ENCODE assay signal across 20 mouse cellular contexts in genomic region chr8:106535448-106535847, GRCm38 (mm10). TPM values are rescaled to one million over a fixed set of nuclear protein-coding genes. Genes with fewer than 3 reads are reported as not detected.
A peak's percentile ranks its signal among the peaks of the same experiment; 100 is the strongest.
DNase-seq lines count a peak whose midpoint lies in the region; ATAC-seq and TF ChIP-seq lines count a peak whose summit lies in the region.
"Had no signal": no experiment of that assay in that cellular context is flagged by ENCODE, and none has a peak within 500 bp of the region (broad histone marks: within the 10 kb centered on the region; RNA-seq: fewer than 3 reads in every experiment).

No protein-coding gene starts in this region.

- H3K4me3 ChIP-seq in intestine, postnatal 0 days (ENCODE audit: low read depth, low read length): no peak overlapping the region
- H3K4me3 ChIP-seq in intestine, embryonic 16.5 days (ENCODE audit: low read length): no peak overlapping the region
- no peak overlapping the region for H3K4me3 ChIP-seq in midbrain, postnatal 0 days (ENCODE audit: low read depth, low read length)
- H3K4me3 ChIP-seq in midbrain, embryonic 14.5 days (replicated peaks; ENCODE audit: low read depth, low read length): no peak overlapping the region
- H3K4me3 ChIP-seq in stomach, postnatal 0 days (ENCODE audit: low read depth, low read length): no peak overlapping the region
- no peak overlapping the region for H3K4me3 ChIP-seq in neural tube, embryonic 15.5 days (replicated peaks)
- H3K4me3 ChIP-seq: embryonic facial prominence, embryonic 13.5 days; forebrain, embryonic 13.5 days; limb, embryonic 12.5 days; midbrain, embryonic 12.5 days had no signal

- WGBS in intestine, postnatal 0 days: 73% methylated on average over 4 of the region's 4 CpGs
- WGBS in intestine, embryonic 16.5 days: 70% methylated on average over 4 of the region's 4 CpGs
- WGBS in midbrain, postnatal 0 days: 75% methylated on average over 4 of the region's 4 CpGs
- 71% methylated on average over 4 of the region's 4 CpGs for WGBS in midbrain, embryonic 14.5 days
- 69% methylated on average over 4 of the region's 4 CpGs for WGBS in stomach, postnatal 0 days
- 80% methylated on average over 4 of the region's 4 CpGs for WGBS in neural tube, embryonic 15.5 days

- no peaks in the 10 kb centered on the region for H3K36me3 ChIP-seq in intestine, postnatal 0 days (ENCODE audit: control insufficient read depth, insufficient read depth)
- H3K36me3 ChIP-seq in intestine, embryonic 16.5 days (ENCODE audit: control insufficient read depth, insufficient read depth, low read length): no peaks in the 10 kb centered on the region
- no peaks in the 10 kb centered on the region for H3K36me3 ChIP-seq in midbrain, postnatal 0 days (ENCODE audit: insufficient read depth, low read length)
- H3K36me3 ChIP-seq in midbrain, embryonic 14.5 days (ENCODE audit: control insufficient read depth, insufficient read depth, low read length): no peaks in the 10 kb centered on the region
- peaks cover 6% of the 10 kb centered on the region; the same call in 1 of the 2 replicates for H3K36me3 ChIP-seq in stomach, postnatal 0 days (ENCODE audit: control insufficient read depth, insufficient read depth, low read length)
- no peaks in the 10 kb centered on the region for H3K36me3 ChIP-seq in neural tube, embryonic 15.5 days
- H3K36me3 ChIP-seq: midbrain, embryonic 12.5 days had no signal

- no peak for TF ChIP-seq EP300 in stomach, postnatal 0 days (optimal IDR thresholded peaks at IDR 0.05)

- no peaks in the 10 kb centered on the region for H3K9me3 ChIP-seq in intestine, postnatal 0 days (ENCODE audit: control insufficient read depth)
- peaks cover 2% of the 10 kb centered on the region for H3K9me3 ChIP-seq in intestine, embryonic 16.5 days (ENCODE audit: control insufficient read depth, low read length)
- H3K9me3 ChIP-seq in midbrain, postnatal 0 days (ENCODE audit: low read length): no peaks in the 10 kb centered on the region
- no peaks in the 10 kb centered on the region for H3K9me3 ChIP-seq in midbrain, embryonic 14.5 days (ENCODE audit: control insufficient read depth, low read length)
- H3K9me3 ChIP-seq in stomach, postnatal 0 days (ENCODE audit: control insufficient read depth, low read length): no peaks in the 10 kb centered on the region
- H3K9me3 ChIP-seq in neural tube, embryonic 15.5 days (replicated peaks): no peaks in the 10 kb centered on the region
- H3K9me3 ChIP-seq: embryonic facial prominence, embryonic 13.5 days; forebrain, embryonic 13.5 days; midbrain, embryonic 12.5 days had no signal

- H3K9ac ChIP-seq in intestine, postnatal 0 days (ENCODE audit: low read depth, low read length): no peak overlapping the region
- H3K9ac ChIP-seq in intestine, embryonic 16.5 days (ENCODE audit: low read depth, low read length): no peak overlapping the region
- no peak overlapping the region for H3K9ac ChIP-seq in midbrain, postnatal 0 days (replicated peaks; ENCODE audit: low read length, poor library complexity, severe bottlenecking)
- H3K9ac ChIP-seq in midbrain, embryonic 14.5 days (replicated peaks; ENCODE audit: low read length): no peak overlapping the region
- H3K9ac ChIP-seq in stomach, postnatal 0 days (ENCODE audit: low read length): no peak overlapping the region
- H3K9ac ChIP-seq in neural tube, embryonic 15.5 days (replicated peaks): no peak overlapping the region
- H3K9ac ChIP-seq: embryonic facial prominence, embryonic 13.5 days; forebrain, embryonic 13.5 days; limb, embryonic 12.5 days; midbrain, embryonic 12.5 days had no signal

- peak; percentile 70 for TF ChIP-seq CTCF in intestine, postnatal 0 days (IDR thresholded peaks at IDR 0.05; ENCODE audit: low read depth)
- peak; percentile 36 for TF ChIP-seq CTCF in midbrain, postnatal 0 days (IDR thresholded peaks at IDR 0.05)
- TF ChIP-seq CTCF in brain, embryonic 14.5 days (IDR thresholded peaks at IDR 0.05; ENCODE audit: borderline replicate concordance, extremely low read depth, insufficient read depth, insufficient read length): 0 out of 2 replicates have a peak, but pooled peaks have one; percentile 28
- TF ChIP-seq CTCF in stomach, postnatal 0 days (IDR thresholded peaks at IDR 0.05; ENCODE audit: low read depth): peak; percentile 70

- no peak overlapping the region for H3K4me2 ChIP-seq in intestine, postnatal 0 days (replicated peaks; ENCODE audit: low read depth)
- no peak overlapping the region for H3K4me2 ChIP-seq in intestine, embryonic 16.5 days (ENCODE audit: low read depth, low read length)
- no peak overlapping the region for H3K4me2 ChIP-seq in midbrain, postnatal 0 days (ENCODE audit: low read depth, low read length, poor library complexity, severe bottlenecking)
- H3K4me2 ChIP-seq in midbrain, embryonic 14.5 days (ENCODE audit: low read length): no peak overlapping the region
- no peak overlapping the region for H3K4me2 ChIP-seq in stomach, postnatal 0 days (replicated peaks; ENCODE audit: low read depth)
- no peak overlapping the region for H3K4me2 ChIP-seq in neural tube, embryonic 15.5 days
- H3K4me2 ChIP-seq: embryonic facial prominence, embryonic 13.5 days; forebrain, embryonic 13.5 days; limb, embryonic 12.5 days; midbrain, embryonic 12.5 days had no signal

- no peak overlapping the region for H3K27ac ChIP-seq in intestine, postnatal 0 days (ENCODE audit: low read depth, low read length)
- no peak overlapping the region for H3K27ac ChIP-seq in intestine, embryonic 16.5 days (ENCODE audit: low read length)
- H3K27ac ChIP-seq in midbrain, postnatal 0 days (ENCODE audit: low read depth, low read length): no peak overlapping the region
- no peak overlapping the region for H3K27ac ChIP-seq in midbrain, embryonic 14.5 days (replicated peaks; ENCODE audit: low read depth, low read length)
- H3K27ac ChIP-seq in stomach, postnatal 0 days (replicated peaks): no peak overlapping the region
- H3K27ac ChIP-seq in neural tube, embryonic 15.5 days (replicated peaks): no peak overlapping the region
- H3K27ac ChIP-seq: embryonic facial prominence, embryonic 13.5 days; forebrain, embryonic 13.5 days; limb, embryonic 12.5 days; midbrain, embryonic 12.5 days had no signal

- H3K27me3 ChIP-seq in intestine, postnatal 0 days (replicated peaks; ENCODE audit: control insufficient read depth, insufficient read depth, low read length): no peaks in the 10 kb centered on the region
- no peaks in the 10 kb centered on the region for H3K27me3 ChIP-seq in intestine, embryonic 16.5 days (replicated peaks; ENCODE audit: control insufficient read depth, insufficient read depth, low read length)
- no peaks in the 10 kb centered on the region for H3K27me3 ChIP-seq in midbrain, postnatal 0 days (ENCODE audit: insufficient read depth, low read length)
- H3K27me3 ChIP-seq in midbrain, embryonic 14.5 days (ENCODE audit: control insufficient read depth, insufficient read depth, low read length): no peaks in the 10 kb centered on the region
- no peaks in the 10 kb centered on the region for H3K27me3 ChIP-seq in stomach, postnatal 0 days (ENCODE audit: control insufficient read depth, insufficient read depth, low read length)
- H3K27me3 ChIP-seq in neural tube, embryonic 15.5 days (replicated peaks): no peaks in the 10 kb centered on the region
- H3K27me3 ChIP-seq: embryonic facial prominence, embryonic 13.5 days; forebrain, embryonic 13.5 days; midbrain, embryonic 12.5 days had no signal

- TF ChIP-seq POLR2A in brain, embryonic 14.5 days (IDR thresholded peaks at IDR 0.05; ENCODE audit: borderline replicate concordance, extremely low read depth, insufficient read depth, insufficient read length, poor library complexity, severe bottlenecking): no peak

- H3K4me1 ChIP-seq in intestine, postnatal 0 days (replicated peaks; ENCODE audit: control insufficient read depth, insufficient read depth, low read length): no peaks in the 10 kb centered on the region
- no peaks in the 10 kb centered on the region for H3K4me1 ChIP-seq in intestine, embryonic 16.5 days (ENCODE audit: control insufficient read depth, insufficient read depth, low read length)
- H3K4me1 ChIP-seq in midbrain, postnatal 0 days (ENCODE audit: insufficient read depth, low read length): no peaks in the 10 kb centered on the region
- H3K4me1 ChIP-seq in midbrain, embryonic 14.5 days (ENCODE audit: control insufficient read depth, insufficient read depth, low read length): no peaks in the 10 kb centered on the region
- H3K4me1 ChIP-seq in stomach, postnatal 0 days (replicated peaks; ENCODE audit: control insufficient read depth, insufficient read depth): no peaks in the 10 kb centered on the region
- H3K4me1 ChIP-seq in neural tube, embryonic 15.5 days: peaks cover 12% of the 10 kb centered on the region; the same call in 1 of the 2 replicates
- H3K4me1 ChIP-seq: forebrain, embryonic 13.5 days; midbrain, embryonic 12.5 days had no signal

- DNase-seq in midbrain, postnatal 0 days (ENCODE audit: low spot score): no peak
- no peak for DNase-seq in midbrain, embryonic 14.5 days
- no peak for DNase-seq in brain, embryonic 14.5 days (ENCODE audit: low read depth)
- no peak for DNase-seq in stomach, postnatal 0 days (ENCODE audit: low spot score)
- DNase-seq in right cerebral cortex, postnatal 14 days: no peak
- DNase-seq: adrenal gland, adult 8-10 months; cerebellum, adult 2 months; gastrocnemius, postnatal 36 days; heart, postnatal 14 days; thymus, postnatal 14 days had no signal

- ATAC-seq in intestine, postnatal 0 days: no peak
- no peak for ATAC-seq in intestine, embryonic 16.5 days
- ATAC-seq in midbrain, postnatal 0 days (ENCODE audit: low FRiP score): no peak
- ATAC-seq in midbrain, embryonic 14.5 days (ENCODE audit: low FRiP score, low TSS enrichment): no peak
- no peak for ATAC-seq in stomach, postnatal 0 days (ENCODE audit: low FRiP score, low TSS enrichment)
- no peak for ATAC-seq in neural tube, embryonic 15.5 days (ENCODE audit: low FRiP score)
- ATAC-seq: forebrain, embryonic 13.5 days had no signal

RNA-seq across cellular contexts. Expression of gene Cdh3, which starts 24.8 kb away (rescaled TPM):
- 2.9 and 3.6 TPM in 2 replicates for polyA plus RNA-seq in intestine, postnatal 0 days (2015; fragmentation: Nextera tagmentation; extraction: Ambion mirVana)
- polyA plus RNA-seq in intestine, embryonic 16.5 days (2015; fragmentation: Nextera tagmentation; extraction: Ambion mirVana): 11.5 and 12.5 TPM in 2 replicates
- total RNA-seq in midbrain, postnatal 0 days (2014; rRNA removed): 1.3 and 4.3 TPM in 2 replicates
- 0.67 and 1.1 TPM in 2 replicates for polyA plus RNA-seq in midbrain, postnatal 0 days (2015; fragmentation: Nextera tagmentation; extraction: Ambion mirVana)
- 0.22 and 0.23 TPM in 2 replicates for polyA plus RNA-seq in midbrain, embryonic 14.5 days (2014; fragmentation: Nextera tagmentation; extraction: Ambion mirVana)
- 2.0 and 4.8 TPM in 2 replicates for polyA plus RNA-seq in brain, embryonic 14.5 days (2012; rRNA removed)
- polyA plus RNA-seq in stomach, postnatal 0 days (2015; fragmentation: Nextera tagmentation; extraction: Ambion mirVana): 8.0 and 8.1 TPM in 2 replicates
- 8.5 and 13.7 TPM in 2 replicates for polyA plus RNA-seq in neural tube, embryonic 15.5 days (2015; fragmentation: Nextera tagmentation; extraction: Ambion mirVana)

RNA-seq across cellular contexts. Expression of gene 6030452D12Rik, which starts 35.1 kb away (rescaled TPM):
- not detected in 2 replicates for polyA plus RNA-seq in intestine, postnatal 0 days (2015; fragmentation: Nextera tagmentation; extraction: Ambion mirVana)
- polyA plus RNA-seq in intestine, embryonic 16.5 days (2015; fragmentation: Nextera tagmentation; extraction: Ambion mirVana): not detected in 2 replicates
- not detected in 2 replicates for total RNA-seq in midbrain, postnatal 0 days (2014; rRNA removed)
- not detected in 2 replicates for polyA plus RNA-seq in midbrain, postnatal 0 days (2015; fragmentation: Nextera tagmentation; extraction: Ambion mirVana)
- not detected in 2 replicates for polyA plus RNA-seq in midbrain, embryonic 14.5 days (2014; fragmentation: Nextera tagmentation; extraction: Ambion mirVana)
- polyA plus RNA-seq in brain, embryonic 14.5 days (2012; rRNA removed): not detected in 2 replicates
- polyA plus RNA-seq in stomach, postnatal 0 days (2015; fragmentation: Nextera tagmentation; extraction: Ambion mirVana): not detected in 2 replicates
- not detected in 2 replicates for polyA plus RNA-seq in neural tube, embryonic 15.5 days (2015; fragmentation: Nextera tagmentation; extraction: Ambion mirVana)
- total RNA-seq: adrenal gland, adult 8-10 months; gastrocnemius, postnatal 36 days; heart, postnatal 14 days had no signal
- polyA plus RNA-seq: cerebellum, adult 2 months; embryonic facial prominence, embryonic 13.5 days; forebrain, embryonic 13.5 days; intestine, embryonic 14.5 days; limb, embryonic 12.5 days; midbrain, embryonic 12.5 days; neural tube, embryonic 14.5 days; spleen, adult 2 months had no signal

RNA-seq across cellular contexts. Expression of gene Gm10073, which starts 37.8 kb away (rescaled TPM):
- polyA plus RNA-seq in intestine, postnatal 0 days (2015; fragmentation: Nextera tagmentation; extraction: Ambion mirVana): 8.8 and 9.2 TPM in 2 replicates
- polyA plus RNA-seq in intestine, embryonic 16.5 days (2015; fragmentation: Nextera tagmentation; extraction: Ambion mirVana): 8.4 and 10.6 TPM in 2 replicates
- 26.8 and 46.4 TPM in 2 replicates for total RNA-seq in midbrain, postnatal 0 days (2014; rRNA removed)
- 4.9 and 6.0 TPM in 2 replicates for polyA plus RNA-seq in midbrain, postnatal 0 days (2015; fragmentation: Nextera tagmentation; extraction: Ambion mirVana)
- 6.4 and 8.2 TPM in 2 replicates for polyA plus RNA-seq in midbrain, embryonic 14.5 days (2014; fragmentation: Nextera tagmentation; extraction: Ambion mirVana)
- polyA plus RNA-seq in brain, embryonic 14.5 days (2012; rRNA removed): 24.3 and 67.4 TPM in 2 replicates
- 13.8 and 14.2 TPM in 2 replicates for polyA plus RNA-seq in stomach, postnatal 0 days (2015; fragmentation: Nextera tagmentation; extraction: Ambion mirVana)
- polyA plus RNA-seq in neural tube, embryonic 15.5 days (2015; fragmentation: Nextera tagmentation; extraction: Ambion mirVana): 9.4 and 11.1 TPM in 2 replicates
